Mouse (Mus musculus) thymus, postnatal 4 days (tissue): Measurements from ENCODE around the gene Duox1.
A peak's percentile ranks its signal among the peaks of the same experiment; 100 is the strongest.
"Not testable (repeated sequence)": the region's sequence is repeated elsewhere in the genome, so short reads cannot be mapped to it uniquely, and the experiment has no call there.

Experiments used
- DNase-seq: peaks from one replicate; pipeline ENCODE4 v3.0.0; 2021

Duox1 gene

GRCm38 (mm10) chr2:122377215-122377674 is 61.8 kb downstream of the Duox1 start:
- peak; percentile 98 for DNase-seq

DNA sequence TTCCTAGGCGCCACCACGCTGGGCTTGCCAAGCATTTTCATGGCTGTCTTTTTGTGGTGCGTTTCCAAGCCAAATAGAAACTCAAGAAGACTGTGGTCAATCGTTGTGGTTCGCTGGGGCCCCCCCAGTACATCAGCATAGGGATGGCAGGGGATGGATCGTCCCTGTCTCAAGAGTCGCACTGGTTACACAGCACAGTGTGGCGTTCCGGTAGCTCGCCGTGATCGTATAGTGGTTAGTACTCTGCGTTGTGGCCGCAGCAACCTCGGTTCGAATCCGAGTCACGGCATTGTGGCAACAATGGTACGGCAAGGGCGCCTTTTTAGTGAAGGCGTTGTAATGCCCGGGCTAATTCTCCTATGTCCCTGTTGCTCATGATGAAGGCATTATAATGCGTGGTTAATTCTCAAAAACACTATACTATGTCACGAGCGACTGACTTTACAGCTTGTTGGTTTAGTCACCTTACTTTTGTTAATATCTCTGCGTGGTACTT is 62.3 kb downstream of the Duox1 start:
- DNase-seq: peak; percentile 77

GRCm38 (mm10) chr2:122378421-122379291 is 63.2 kb downstream of the Duox1 start:
- no peak for DNase-seq

GRCm38 (mm10) chr2:122379292-122379650 is 63.8 kb downstream of the Duox1 start:
- DNase-seq: no peak

- peak; percentile 71 for DNase-seq
Observed at GRCm38 (mm10) chr2:122380768-122381311, 65.4 kb downstream of the Duox1 start.

DNA sequence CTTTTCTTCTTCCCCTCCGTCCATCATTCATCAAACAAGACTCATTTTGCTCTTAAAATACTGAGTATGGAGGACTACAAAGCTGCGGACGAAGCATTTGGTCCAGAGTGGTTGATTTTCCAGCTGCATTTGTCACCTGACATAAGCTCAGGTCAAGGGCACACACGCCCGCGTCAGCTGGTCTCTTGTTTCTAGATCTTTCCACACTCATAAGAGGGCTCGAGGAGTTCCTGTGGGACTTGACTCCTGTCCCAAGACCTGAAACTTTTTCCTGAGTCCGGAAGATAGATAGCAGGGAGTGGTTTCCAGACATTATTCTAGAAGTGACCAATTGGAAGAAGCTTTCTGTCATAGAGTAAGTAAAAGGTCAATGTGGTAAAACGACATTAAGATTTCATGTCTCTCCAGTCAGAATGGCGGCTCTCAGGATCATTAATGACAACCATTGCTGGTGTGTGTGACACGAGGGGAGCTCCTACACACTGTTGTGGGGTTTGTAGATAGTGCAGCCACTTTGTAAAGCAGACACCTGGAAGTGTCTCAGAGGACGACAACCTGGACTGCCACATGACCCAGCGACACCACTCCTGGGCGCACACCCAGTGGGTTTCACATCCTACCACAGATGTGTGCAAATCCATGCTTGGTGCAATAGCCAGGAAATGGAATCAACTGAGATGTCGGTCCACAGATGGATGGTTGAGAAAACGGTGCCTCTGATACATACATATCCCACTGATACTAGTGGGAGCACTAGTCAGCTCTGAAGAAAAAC is 66.0 kb downstream of the Duox1 start:
- DNase-seq: no peak

DNA sequence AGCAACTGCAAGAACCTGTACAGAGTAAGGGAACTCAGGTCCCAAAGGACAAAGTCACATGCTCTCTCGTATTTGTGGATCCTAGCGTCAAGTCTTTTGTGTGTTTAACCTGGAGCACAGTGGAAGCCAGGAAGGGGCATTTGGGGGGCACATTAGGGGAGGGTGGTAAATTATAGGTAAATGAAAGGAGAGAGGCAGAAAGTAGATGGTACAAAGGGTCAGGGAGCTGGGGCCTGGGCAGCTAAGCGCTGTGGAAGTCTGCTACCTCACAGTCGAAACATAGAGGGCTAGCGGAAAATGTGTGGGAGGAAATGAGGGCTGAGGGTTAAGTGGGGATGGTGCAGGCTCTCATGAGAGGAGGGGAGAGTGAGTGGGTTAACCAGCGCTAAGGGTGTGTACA is 66.6 kb downstream of the Duox1 start:
- no peak for DNase-seq

DNA sequence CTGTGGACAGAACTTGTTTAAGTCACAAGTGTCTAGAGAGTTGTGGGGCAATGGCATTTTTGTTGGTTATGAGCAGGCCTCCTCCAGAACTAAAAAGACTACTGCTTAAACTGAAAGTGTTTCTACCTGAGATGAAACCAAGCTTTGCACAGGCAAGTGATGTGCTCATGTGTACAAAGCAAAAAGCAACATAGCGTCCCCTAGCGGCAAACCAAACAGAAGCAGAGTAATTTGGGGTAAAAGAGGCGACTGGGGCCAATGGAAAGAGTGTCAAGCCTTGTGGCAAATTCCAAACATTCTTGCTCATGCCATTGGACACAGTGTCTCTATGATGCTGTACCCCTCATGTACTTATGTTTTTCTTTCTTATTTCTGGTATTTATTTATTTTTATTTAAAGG is 69.6 kb downstream of the Duox1 start:
- peak; percentile 48 for DNase-seq

- not testable (repeated sequence) for DNase-seq
Observed at GRCm38 (mm10) chr2:122387135-122387534, 71.7 kb downstream of the Duox1 start.

- DNase-seq: no peak
Observed at GRCm38 (mm10) chr2:122396150-122396549, 80.7 kb downstream of the Duox1 start.
